Mouse (Mus musculus): ENCODE results near the gene Glyctk.

Gene Glyctk

GRCm38 (mm10) chr9:106144176-106144575, 13.8 kb downstream of the Glyctk start:
- DNase-seq = no peak

- DNase-seq = no peak
Observed at GRCm38 (mm10) chr9:106141955-106142354, 16.0 kb downstream of the Glyctk start.

- DNase-seq = no peak
Observed at GRCm38 (mm10) chr9:106139763-106140162, 18.2 kb downstream of the Glyctk start.

GRCm38 (mm10) chr9:106137671-106138216, 20.2 kb downstream of the Glyctk start:
- DNase-seq = no peak

GRCm38 (mm10) chr9:106130250-106130649, 27.7 kb downstream of the Glyctk start:
- DNase-seq = no peak

- DNase-seq = no peak
Observed at GRCm38 (mm10) chr9:106129072-106129471, 28.9 kb downstream of the Glyctk start.

GRCm38 (mm10) chr9:106126786-106127251, 31.1 kb downstream of the Glyctk start:
- DNase-seq = no peak

- peak; percentile 57 for DNase-seq
Observed at GRCm38 (mm10) chr9:106123599-106123998, 34.3 kb downstream of the Glyctk start.

- DNase-seq = no peak
Observed at GRCm38 (mm10) chr9:106119075-106119474, 38.9 kb downstream of the Glyctk start.

- no peak for DNase-seq
Observed at GRCm38 (mm10) chr9:106115801-106116424, 42.0 kb downstream of the Glyctk start.

GRCm38 (mm10) chr9:106112770-106113423, 45.0 kb downstream of the Glyctk start:
- DNase-seq = peak; percentile 67

- DNase-seq = no peak
Observed at GRCm38 (mm10) chr9:106106241-106106640, 51.7 kb downstream of the Glyctk start.

- DNase-seq = no peak
Observed at GRCm38 (mm10) chr9:106104401-106104800, 53.5 kb downstream of the Glyctk start.
